Mouse (Mus musculus) ES-E14 (cell line): Measurements from ENCODE around the gene Fabp3. TPM values are rescaled to one million over a fixed set of nuclear protein-coding genes. Genes with fewer than 3 reads are reported as not detected.
A peak's percentile ranks its signal among the peaks of the same experiment; 100 is the strongest.

Source experiments
- DNase-seq: peaks from one replicate; pipeline ENCODE4 v3.0.0-alpha.2; 2013; ENCODE audit warnings: low read depth, low spot score
- H3K27ac ChIP-seq: 2 replicates; pipeline ENCODE4 v1.5.1; 2012; ENCODE audit warnings: low read depth, mild to moderate bottlenecking, low read length, moderate library complexity, mixed read lengths; ENCODE audit not compliant: poor library complexity, insufficient read depth, severe bottlenecking
- H3K36me3 ChIP-seq: 2 replicates; pipeline ENCODE4 v1.6.1; 2012; ENCODE audit warnings: mild to moderate bottlenecking, low read length, moderate library complexity, mixed read lengths; ENCODE audit not compliant: control insufficient read depth, poor library complexity, insufficient read depth, severe bottlenecking
- H3K4me1 ChIP-seq, 2 experiments: fragments of 150-350 bp in 1 of 2; sonication (generic) in 1 of 2; 2 replicates each; pipeline ENCODE4 v1.6.1; 2012; ENCODE audit warnings: low read length in 2 of 2, mild to moderate bottlenecking in 1 of 2, mixed read lengths in 1 of 2; ENCODE audit not compliant: control insufficient read depth in 2 of 2, insufficient read depth in 2 of 2, poor library complexity in 1 of 2
- H3K4me3 ChIP-seq, 2 experiments: fragments of 150-350 bp in 1 of 2; sonication (generic) in 1 of 2; 2 replicates each; pipeline ENCODE4 v1.5.1; 2012; ENCODE audit warnings: low read length in 2 of 2, low read depth in 1 of 2, mild to moderate bottlenecking in 1 of 2, mixed read lengths in 1 of 2; ENCODE audit not compliant: insufficient read depth in 1 of 2, poor library complexity in 1 of 2, severe bottlenecking in 1 of 2
- H3K9ac ChIP-seq: 2 replicates; pipeline ENCODE4 v1.6.1; 2012; ENCODE audit warnings: low read depth, mild to moderate bottlenecking, low read length, mixed read lengths; ENCODE audit not compliant: poor library complexity, insufficient read depth, severe bottlenecking
- H3K9me3 ChIP-seq: fragments of 150-350 bp; sonication (generic); 2 replicates; pipeline ENCODE4 v1.6.1; 2012; ENCODE audit warnings: low read depth, mild to moderate bottlenecking, low read length; ENCODE audit not compliant: control insufficient read depth, insufficient read depth
- CHD2 ChIP-seq: IDR thresholded peaks from 2 replicates; pipeline ENCODE4 v1.6.1; 2014; ENCODE audit warnings: mild to moderate bottlenecking, low read depth, low read length, inconsistent platforms
- HCFC1 ChIP-seq: IDR thresholded peaks from 2 replicates; pipeline ENCODE4 v1.6.1; 2012; ENCODE audit warnings: low read length, inconsistent platforms, borderline replicate concordance; ENCODE audit not compliant: insufficient read depth
- MAFK ChIP-seq: IDR thresholded peaks from 2 replicates; pipeline ENCODE4 v1.6.1; 2014; ENCODE audit warnings: mild to moderate bottlenecking, low read depth, low read length, inconsistent platforms; ENCODE audit not compliant: insufficient read depth
- ZC3H11A ChIP-seq: IDR thresholded peaks from 2 replicates; pipeline ENCODE4 v1.6.1; 2012; ENCODE audit warnings: low read depth, mild to moderate bottlenecking, inconsistent platforms, low read length, borderline replicate concordance
- ZNF384 ChIP-seq: IDR thresholded peaks from 2 replicates; pipeline ENCODE4 v1.6.1; 2012; ENCODE audit warnings: low read depth, low read length, inconsistent platforms
- in situ Hi-C, 2 experiments: fragments of 600-800 bp; cut with MboI; formaldehyde crosslinking; loops; one replicate each; pipeline ENCODE4 v1.15.1; 2025; ENCODE audit warnings: low sequenced_read_pairs in 2 of 2, inconsistent platforms in 1 of 2; ENCODE audit not compliant: unreplicated experiment in 2 of 2
- total RNA-seq: library from RNA; depleted of rRNA; stranded (reverse); fragments of 300-350 nt; gene quantifications from 2 replicates; pipeline ENCODE4 v1.2.3, GENCODE M21; 2012

Gene Fabp3
- total RNA-seq, 1 experiment: 145 TPM

DNA sequence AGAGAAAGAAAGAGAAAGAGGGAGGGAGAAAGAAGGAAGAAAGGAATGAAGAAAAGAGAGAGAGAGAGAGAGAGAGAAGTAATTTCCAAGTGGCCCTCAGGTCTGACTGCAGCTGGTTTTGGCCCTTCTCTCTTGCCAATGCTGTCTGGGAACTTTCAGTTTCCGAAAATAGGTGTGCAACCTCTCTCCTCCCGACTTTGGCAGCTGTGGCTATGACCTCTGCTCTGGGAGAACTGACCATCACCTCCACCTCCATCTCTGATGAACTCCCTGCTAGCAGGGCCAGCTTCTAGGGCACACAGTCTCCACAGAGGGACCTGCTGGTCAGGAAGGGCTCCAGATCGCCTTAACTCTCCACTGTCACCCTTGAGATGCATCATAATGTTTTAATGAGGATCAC, 21.9 kb upstream of the Fabp3 start:
- in situ Hi-C loops: no loop called here
- Histone ChIP-seq H3K4me3 (no peak overlapping the region), H3K4me1 (no peaks in the 10 kb centered on the region), H3K27ac (no peak overlapping the region), H3K9me3 (no peaks in the 10 kb centered on the region), H3K9ac (no peak overlapping the region), H3K36me3 (no peaks in the 10 kb centered on the region)
- DNase-seq: no peak
- TF ChIP-seq ZNF384: no peak
- no peak for TF ChIP-seq MAFK
- TF ChIP-seq ZC3H11A: no peak
- TF ChIP-seq HCFC1: no peak
- no peak for TF ChIP-seq CHD2

DNA sequence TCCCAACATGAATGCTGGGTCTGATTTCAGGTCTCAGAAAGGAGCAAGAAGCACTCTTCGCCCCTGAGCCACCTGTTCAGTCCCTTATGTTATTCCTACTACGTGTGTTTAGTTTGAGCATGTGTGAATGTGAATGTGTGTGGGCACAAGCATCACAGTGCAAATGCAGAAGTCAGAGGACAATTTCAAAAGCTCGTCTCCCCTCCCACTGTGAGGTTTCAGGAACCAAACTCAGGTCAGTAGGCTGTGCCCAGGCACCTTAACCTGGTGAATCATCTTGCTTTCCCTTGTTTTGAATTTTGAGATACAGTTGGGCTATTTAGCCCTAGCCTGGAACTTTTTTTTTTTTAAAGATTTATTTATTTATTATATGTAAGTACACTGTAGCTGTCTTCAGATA, 18.6 kb upstream of the Fabp3 start:
- Histone ChIP-seq H3K9ac (no peak overlapping the region), H3K4me1 (no peaks in the 10 kb centered on the region), H3K9me3 (no peaks in the 10 kb centered on the region), H3K36me3 (no peaks in the 10 kb centered on the region), H3K4me3 (no peak overlapping the region), H3K27ac (no peak overlapping the region)
- TF ChIP-seq CHD2 (no peak), ZNF384 (no peak), MAFK (no peak), HCFC1 (no peak), ZC3H11A (no peak)
- no peak for DNase-seq
- in situ Hi-C loops: no loop called here

DNA sequence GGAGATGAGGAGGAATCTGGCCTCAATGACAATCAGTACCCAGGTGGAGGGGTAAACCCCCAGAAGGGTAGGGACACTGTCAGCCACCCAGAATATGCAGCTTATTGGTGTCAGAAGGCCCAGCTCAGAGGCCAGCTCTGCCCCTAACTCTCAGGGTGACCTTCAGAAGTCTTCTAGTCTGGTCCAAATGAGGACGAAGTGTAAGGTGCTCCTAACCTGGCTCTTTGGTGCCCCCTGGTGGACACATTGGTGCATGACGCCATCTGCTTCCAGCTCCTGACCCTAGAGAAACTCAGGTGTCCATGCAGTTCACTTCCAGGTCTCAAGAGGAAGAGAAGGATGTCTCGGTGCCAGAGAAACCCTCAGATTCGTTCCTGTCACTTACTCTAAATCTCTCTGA, 16.1 kb upstream of the Fabp3 start:
- H3K36me3 ChIP-seq: no peaks in the 10 kb centered on the region
- H3K4me3 ChIP-seq: no peak overlapping the region
- peak; percentile 86 for DNase-seq
- no peak overlapping the region for H3K27ac ChIP-seq
- in situ Hi-C loops: no loop called here
- H3K4me1 ChIP-seq: peaks cover 0 to 4% of the 10 kb centered on the region in 2 experiments; a peak in 1 of 4 replicates
- H3K9ac ChIP-seq: no peak overlapping the region
- no peaks in the 10 kb centered on the region for H3K9me3 ChIP-seq
- TF ChIP-seq CHD2: no peak
- peak; percentile 66; the same call in 1 of the 2 replicates for TF ChIP-seq ZC3H11A

DNA sequence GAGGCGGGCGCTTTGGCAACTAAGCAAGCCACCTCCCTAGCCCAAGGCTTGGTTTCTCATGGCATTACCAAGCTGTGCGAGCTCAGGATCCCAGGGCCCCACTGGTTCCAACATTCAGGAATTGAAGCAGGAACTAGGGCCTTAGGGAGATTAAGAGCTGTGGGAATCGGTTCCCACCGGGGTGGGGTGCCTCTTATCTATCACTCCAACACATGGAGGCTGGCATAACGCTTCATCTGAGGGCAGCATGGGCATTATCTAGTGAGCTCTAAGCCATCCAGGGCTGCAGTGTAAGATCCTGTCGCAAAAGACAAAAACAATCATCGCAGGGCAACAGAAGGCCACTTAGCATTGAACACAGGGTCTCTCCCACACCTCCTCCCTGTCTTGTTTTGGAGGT, 13.9 kb upstream of the Fabp3 start:
- no peak overlapping the region for H3K27ac ChIP-seq
- H3K36me3 ChIP-seq: no peaks in the 10 kb centered on the region
- no peak for DNase-seq
- TF ChIP-seq ZC3H11A: no peak
- no peak for TF ChIP-seq MAFK
- TF ChIP-seq CHD2: no peak
- no peak for TF ChIP-seq ZNF384
- no peak for TF ChIP-seq HCFC1
- no peaks in the 10 kb centered on the region for H3K9me3 ChIP-seq
- no peak overlapping the region for H3K4me3 ChIP-seq
- in situ Hi-C loops: no loop called here
- H3K4me1 ChIP-seq: peaks cover 8 to 9% of the 10 kb centered on the region in 2 experiments; a peak in 3 of 4 replicates
- H3K9ac ChIP-seq: no peak overlapping the region

DNA sequence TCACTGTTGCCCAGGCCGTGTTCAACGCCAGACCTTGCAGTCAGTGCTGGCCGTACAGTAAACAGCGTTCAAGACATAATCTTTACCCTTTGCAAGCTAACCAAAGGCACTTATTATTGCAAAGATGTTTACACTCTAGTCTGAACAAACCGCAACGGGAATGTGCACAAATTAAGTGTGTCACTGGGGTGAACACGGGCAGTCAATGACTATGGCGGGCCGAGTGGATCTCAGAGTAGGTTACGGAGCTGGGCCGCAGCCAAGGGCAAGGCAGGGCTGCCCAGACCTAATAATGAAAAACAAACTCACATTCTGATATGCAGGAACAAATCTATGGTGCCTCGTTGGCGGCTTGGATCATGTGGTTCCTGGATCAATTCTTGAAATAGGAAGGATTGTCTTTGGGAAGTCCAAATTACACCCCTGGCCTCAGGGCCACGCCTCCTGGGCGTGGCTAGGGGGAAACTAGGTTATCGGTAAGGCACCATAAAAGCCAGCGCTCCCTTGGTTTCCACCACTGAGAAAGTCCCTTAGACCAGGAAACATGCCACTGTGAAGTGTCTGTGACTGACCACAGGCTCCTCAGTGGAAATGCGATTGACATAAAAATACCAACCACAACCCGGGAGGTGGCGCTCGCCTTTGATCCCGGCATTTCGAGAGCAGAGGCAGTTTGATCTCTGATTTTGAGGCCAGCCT, 13.2 kb upstream of the Fabp3 start:
- H3K27ac ChIP-seq: no peak overlapping the region
- no peaks in the 10 kb centered on the region for H3K36me3 ChIP-seq
- H3K4me3 ChIP-seq: peak overlapping the region in 1 of 2 experiments; percentile 22; a peak in 1 of 4 replicates
- in situ Hi-C loops: no loop called here
- H3K9me3 ChIP-seq: no peaks in the 10 kb centered on the region
- no peak for DNase-seq
- TF ChIP-seq ZC3H11A (no peak), CHD2 (no peak), ZNF384 (0 out of 2 replicates have a peak, but pooled peaks have one; percentile 2), MAFK (no peak)
- no peak overlapping the region for H3K9ac ChIP-seq
- H3K4me1 ChIP-seq: peaks cover 11 to 15% of the 10 kb centered on the region in 2 experiments; a peak in 3 of 4 replicates
